Mouse (Mus musculus) duodenum, adult 2 months (tissue): Measurements from ENCODE around the gene Camp. TPM values are rescaled to one million over a fixed set of nuclear protein-coding genes. Genes with fewer than 3 reads are reported as not detected.

Experiments
- polyA plus RNA-seq: library from polyadenylated mRNA; depleted of rRNA; stranded (reverse); fragments of >200 nt; gene quantifications from 2 replicates; pipeline ENCODE4 v1.2.3, GENCODE M21; 2012; ENCODE audit warnings: low replicate concordance; rRNA removed

The Camp gene
- polyA plus RNA-seq = 0.22 TPM in 1 of 2 replicates, not detected in the other

DNA sequence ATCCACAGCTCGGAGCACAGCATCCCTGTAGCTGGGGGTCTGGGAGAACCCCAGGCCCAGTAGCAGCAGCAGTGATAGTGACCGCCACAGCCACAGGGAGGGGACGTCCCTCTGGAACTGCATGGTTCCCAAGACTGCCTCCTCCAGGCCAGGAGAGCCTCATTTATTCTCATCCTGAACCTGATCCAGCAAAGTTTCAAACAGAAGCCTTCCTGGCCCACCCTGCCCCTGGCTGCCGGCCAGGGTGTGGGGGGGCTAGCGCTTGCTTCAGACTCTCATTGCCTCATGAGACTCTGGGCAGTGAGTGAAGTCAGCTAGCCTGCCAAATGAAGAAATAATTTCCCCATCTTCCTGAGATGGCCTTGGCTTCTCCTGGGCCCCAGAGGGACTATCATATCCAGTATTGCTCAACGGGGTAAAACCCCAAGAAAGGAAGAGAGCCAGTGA is at the start of gene Camp:
TSS of gene Camp (minus strand) at position 306 of the 447 bp plus-strand sequence.

DNA sequence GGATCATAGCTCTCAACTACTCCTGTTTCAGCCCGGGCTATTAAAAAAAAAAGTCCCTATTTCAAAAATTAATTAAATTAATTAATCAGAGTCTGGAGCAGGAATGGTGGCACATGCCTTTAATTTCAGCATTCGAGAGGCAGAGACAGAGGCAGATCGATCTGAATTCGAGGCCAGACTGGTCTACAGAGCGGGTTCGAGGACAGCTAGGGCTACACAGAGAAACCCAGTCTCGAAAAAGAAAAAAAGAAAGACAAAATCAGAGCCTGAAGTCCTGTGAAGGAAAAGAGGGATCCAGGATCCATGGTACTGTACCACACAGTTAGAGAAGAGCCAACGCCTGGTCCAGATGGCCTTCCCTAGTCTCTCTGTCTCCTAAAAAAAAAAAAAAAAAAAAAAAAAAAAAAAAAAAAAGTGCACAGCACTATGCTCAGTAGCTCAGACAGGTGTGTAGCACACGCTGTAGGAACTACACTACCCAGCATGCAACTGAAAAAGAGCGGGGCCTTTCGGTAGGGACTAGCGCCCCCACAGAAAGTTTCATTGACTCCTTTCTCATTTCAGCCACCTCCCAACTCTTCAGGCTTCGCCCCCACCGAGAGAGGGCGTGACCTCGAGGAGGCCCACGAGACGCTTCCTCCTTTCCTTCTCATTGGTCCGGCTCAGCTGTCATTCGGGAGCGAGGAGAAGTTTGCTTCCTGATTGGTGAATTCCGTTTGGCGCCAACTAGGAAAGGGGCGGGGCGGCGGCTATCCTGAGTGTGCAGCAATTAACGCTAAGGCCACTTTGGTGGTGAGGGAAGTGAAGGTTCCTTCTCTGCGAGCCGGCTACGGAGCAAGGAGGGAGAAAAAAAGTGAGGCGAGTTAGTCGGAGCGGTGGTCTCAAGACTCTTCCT is 25.6 kb upstream of the Camp start, which contains the start of gene Cdc25a:
TSS of gene Cdc25a (plus strand) at position 783 of the 895 bp plus-strand sequence.

DNA sequence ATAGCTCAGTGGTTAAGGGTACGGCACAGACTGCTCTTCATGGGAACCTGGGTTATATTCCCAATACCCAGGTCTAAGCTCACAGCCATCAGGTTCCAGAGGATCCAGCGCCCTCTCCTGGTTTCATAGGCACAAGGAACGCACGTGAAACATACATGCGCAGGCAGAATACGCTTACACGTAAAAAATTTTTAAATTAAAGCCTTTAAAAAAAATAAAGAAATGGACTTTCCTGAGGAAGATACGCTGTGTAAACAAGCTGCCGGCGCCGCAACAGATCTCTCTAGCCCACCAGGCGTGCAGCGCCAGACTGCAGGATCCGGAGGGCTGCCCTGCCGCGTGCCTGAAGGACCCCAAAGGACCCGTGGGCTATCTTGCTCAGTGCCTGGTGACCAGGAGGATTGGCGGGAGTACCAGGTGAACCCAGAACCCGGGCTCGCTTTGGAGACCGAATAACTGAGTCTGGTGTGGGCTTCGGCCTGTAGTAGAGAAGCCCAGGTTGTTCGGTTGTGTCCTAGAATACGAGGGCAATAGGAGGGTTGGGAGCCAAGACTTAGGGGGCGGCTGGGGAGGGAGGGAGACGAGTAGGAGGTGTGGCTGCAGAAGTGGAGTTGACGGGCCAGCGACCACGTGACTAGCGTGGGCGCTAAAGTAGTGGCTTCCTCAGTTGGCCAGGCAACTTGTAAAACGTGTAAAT is 16.9 kb downstream of the Camp start, which contains the start of gene Nme6:
TSS of gene Nme6 (plus strand) at position 359 of the 697 bp plus-strand sequence.

DNA sequence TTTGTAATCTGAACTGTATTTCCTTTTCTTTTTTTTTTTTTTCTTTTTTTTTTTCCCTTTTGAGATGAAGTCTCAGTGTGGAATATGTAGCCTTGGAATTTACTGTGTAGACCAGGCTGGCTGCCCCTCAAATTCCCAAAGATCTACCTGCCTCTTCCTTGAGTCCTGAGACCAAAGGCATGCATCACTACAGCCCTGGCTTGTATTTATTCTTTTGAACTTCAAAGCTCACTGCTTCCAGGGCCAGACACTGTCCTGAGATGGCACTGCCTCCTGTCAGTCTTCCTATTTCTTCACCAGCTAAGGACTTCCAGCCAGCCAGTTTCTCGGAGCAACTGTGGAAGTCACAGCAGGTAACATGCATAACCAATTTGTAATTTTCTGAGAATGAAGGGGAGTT is 37.4 kb downstream of the Camp start, which contains the start of gene Spink8:
TSS of gene Spink8 (plus strand) at position 301 of the 400 bp plus-strand sequence.

Other genes with a start within 250 kb of the Camp start
- gene Fbxw24, start 223.6 kb downstream of the Camp start, polyA plus RNA-seq = not detected in 2 replicates
- not detected in 2 replicates for gene Fbxw25, start 185.0 kb downstream of the Camp start, polyA plus RNA-seq
- not detected in 2 replicates for gene Fbxw18, start 146.9 kb downstream of the Camp start, polyA plus RNA-seq
- not detected in 2 replicates for gene Fbxw26, start 103.5 kb downstream of the Camp start, polyA plus RNA-seq
- gene Fbxw27, start 58.9 kb downstream of the Camp start, polyA plus RNA-seq = not detected in 2 replicates
- gene Spink8, start 37.3 kb downstream of the Camp start, polyA plus RNA-seq = not detected in 2 replicates
- 14.4 and 14.7 TPM in 2 replicates for gene Nme6, start 16.9 kb downstream of the Camp start, polyA plus RNA-seq
- 13.4 and 20.7 TPM in 2 replicates for gene Cdc25a, start 26.0 kb upstream of the Camp start, polyA plus RNA-seq
- 139 and 232 TPM in 2 replicates for gene Map4, start 81.8 kb upstream of the Camp start, polyA plus RNA-seq